Mouse (Mus musculus) bone marrow, adult 2 months (tissue): ENCODE measurements around the gene Mlana.

ENCODE experiments used
- CTCF ChIP-seq: fragments of 200-500 bp; IDR thresholded peaks from 2 replicates; pipeline ENCODE4 v1.5.1; 2011; ENCODE audit warnings: low read length, control low read depth; ENCODE audit not compliant: control insufficient read depth, insufficient read depth
- POLR2A ChIP-seq: fragments of 200-500 bp; IDR thresholded peaks from 2 replicates; pipeline ENCODE4 v1.6.1; 2011; ENCODE audit warnings: low read depth, mild to moderate bottlenecking, control low read depth, low read length, borderline replicate concordance; ENCODE audit not compliant: control insufficient read depth

DNA sequence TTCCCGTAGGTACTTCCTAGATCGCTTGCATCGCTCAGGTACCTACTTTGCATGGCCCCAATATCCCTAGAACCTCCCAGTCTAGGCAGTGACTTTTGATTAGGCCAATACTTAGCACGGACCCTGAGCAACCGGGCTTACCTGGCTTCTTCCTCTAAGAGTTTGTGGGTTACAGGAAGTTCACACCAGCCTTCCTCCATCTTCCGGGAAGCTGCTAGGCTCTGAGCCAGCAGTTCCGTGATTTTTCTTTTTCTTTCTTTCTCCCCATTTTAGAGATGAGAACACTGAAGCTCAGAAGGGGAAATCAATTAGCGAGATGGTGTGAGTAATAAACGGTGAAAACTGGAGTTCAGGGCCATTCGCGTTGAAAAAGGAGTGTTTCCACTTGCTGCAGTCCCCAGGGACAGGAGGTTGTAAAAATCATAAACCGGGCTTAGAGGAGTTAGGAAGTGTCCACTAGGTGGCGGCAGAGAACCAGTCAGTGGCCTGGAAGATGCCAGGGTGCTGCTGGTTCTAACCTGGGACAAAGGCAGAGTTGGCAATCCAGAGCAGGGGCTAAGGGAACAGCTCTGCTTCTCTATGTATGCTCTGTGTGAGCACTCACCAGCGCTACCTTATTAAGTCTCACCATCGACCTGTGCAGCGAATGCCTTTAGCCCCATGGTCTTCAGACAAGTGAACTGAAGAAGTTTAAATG, 13.6 kb upstream of the Mlana start:
- TF ChIP-seq CTCF: peak; percentile 84
- no peak for TF ChIP-seq POLR2A
